Mouse (Mus musculus) midbrain, embryonic 11.5 days (tissue): ENCODE measurements at regions not wholly inside any gene's neighbourhood (a gene's known extent, or its start where the extent isn't known, plus 50 kb on each side); places are given as distances from the start of the nearest gene placed in this dataset.

Experiments used
- ATAC-seq: fragments of 200-750 bp; cut with Nextera tagmentation; 2 replicates; pipeline ENCODE4 v1.8.0; 2017; ENCODE audit warnings: moderate TSS enrichment, moderate library complexity; ENCODE audit not compliant: low FRiP score
- DNase-seq: peaks from one replicate; pipeline ENCODE4 v3.0.0; 2015; ENCODE audit warnings: low spot score; ENCODE audit errors: missing footprints
- H3K27ac ChIP-seq: fragments of 300-500 bp; sonication (generic); 2 replicates; pipeline ENCODE4 v1.5.1; 2014; ENCODE audit warnings: low read depth, low read length
- H3K27me3 ChIP-seq: fragments of 300-500 bp; sonication (generic); 2 replicates; pipeline ENCODE4 v1.6.1; 2014; ENCODE audit warnings: mild to moderate bottlenecking, low read length, moderate library complexity, mixed read lengths; ENCODE audit not compliant: control insufficient read depth, insufficient read depth
- H3K36me3 ChIP-seq: fragments of 300-500 bp; sonication (generic); 2 replicates; pipeline ENCODE4 v1.6.1; 2014; ENCODE audit warnings: mild to moderate bottlenecking, low read length, moderate library complexity, mixed read lengths; ENCODE audit not compliant: control insufficient read depth, insufficient read depth
- H3K4me1 ChIP-seq: fragments of 300-500 bp; sonication (generic); 2 replicates; pipeline ENCODE4 v1.6.1; 2014; ENCODE audit warnings: low read length; ENCODE audit not compliant: control insufficient read depth, insufficient read depth
- H3K4me2 ChIP-seq: fragments of 300-500 bp; sonication (generic); 2 replicates; pipeline ENCODE4 v1.6.1; 2014; ENCODE audit warnings: mild to moderate bottlenecking, moderate library complexity
- H3K4me3 ChIP-seq: fragments of 300-500 bp; sonication (generic); 2 replicates; pipeline ENCODE4 v1.5.1; 2014; ENCODE audit warnings: low read depth, low read length
- H3K9ac ChIP-seq: fragments of 300-500 bp; sonication (generic); 2 replicates; pipeline ENCODE4 v1.6.1; 2014; ENCODE audit warnings: low read length
- H3K9me3 ChIP-seq: fragments of 300-500 bp; sonication (generic); 2 replicates; pipeline ENCODE4 v1.6.1; 2016; ENCODE audit warnings: low read length; ENCODE audit not compliant: control insufficient read depth
- WGBS: fragments of 180-500 bp; shearing (Covaris S2); extraction: QIAGEN DNeasy Blood & Tissue Kit; methylation state at CpG from one replicate; pipeline ENCODE4 v1.1.7; 2014; 5-methylcytosine and 5-hydroxymethylcytosine counted together

GRCm38 (mm10) chr17:88369971-88370370 is 70.5 kb upstream of the Foxn2 start:
- no peaks in the 10 kb centered on the region for H3K27me3 ChIP-seq
- H3K9ac ChIP-seq, result no peak overlapping the region
- no peaks in the 10 kb centered on the region for H3K9me3 ChIP-seq
- ATAC-seq, result no peak
- no peak overlapping the region for H3K4me3 ChIP-seq
- no peaks in the 10 kb centered on the region for H3K36me3 ChIP-seq
- no peaks in the 10 kb centered on the region for H3K4me1 ChIP-seq
- no peak overlapping the region for H3K27ac ChIP-seq
- 89% methylated on average over 8 of the region's 8 CpGs for WGBS
- H3K4me2 ChIP-seq, result no peak overlapping the region
- DNase-seq, result no peak

DNA sequence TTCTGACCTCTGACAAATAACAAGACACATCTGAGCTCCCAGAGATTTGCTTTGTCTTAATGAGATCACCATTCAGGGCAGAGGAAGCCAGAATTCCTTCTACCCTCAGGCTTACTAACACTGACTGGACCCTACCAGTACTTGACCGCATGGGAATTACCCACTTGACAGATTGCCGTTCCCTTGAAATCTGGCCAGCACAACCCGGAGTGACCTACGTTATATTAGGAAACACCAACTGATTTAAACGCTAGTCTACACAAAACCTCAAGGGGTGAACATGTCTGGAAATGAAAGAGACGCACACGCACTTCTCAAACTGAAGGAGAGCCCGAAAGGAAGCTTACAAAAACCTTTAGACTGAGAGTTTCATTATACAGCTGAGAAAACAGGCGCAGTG is 69.8 kb upstream of the Foxn2 start:
- H3K9ac ChIP-seq, result no peak overlapping the region
- no peak overlapping the region for H3K4me3 ChIP-seq
- H3K4me2 ChIP-seq, result no peak overlapping the region
- WGBS, result 88% methylated on average over 9 of the region's 9 CpGs
- DNase-seq (no peak), ATAC-seq (no peak)
- H3K4me1 ChIP-seq, result no peaks in the 10 kb centered on the region
- no peaks in the 10 kb centered on the region for H3K36me3 ChIP-seq
- no peak overlapping the region for H3K27ac ChIP-seq
- no peaks in the 10 kb centered on the region for H3K27me3 ChIP-seq
- H3K9me3 ChIP-seq, result no peaks in the 10 kb centered on the region

DNA sequence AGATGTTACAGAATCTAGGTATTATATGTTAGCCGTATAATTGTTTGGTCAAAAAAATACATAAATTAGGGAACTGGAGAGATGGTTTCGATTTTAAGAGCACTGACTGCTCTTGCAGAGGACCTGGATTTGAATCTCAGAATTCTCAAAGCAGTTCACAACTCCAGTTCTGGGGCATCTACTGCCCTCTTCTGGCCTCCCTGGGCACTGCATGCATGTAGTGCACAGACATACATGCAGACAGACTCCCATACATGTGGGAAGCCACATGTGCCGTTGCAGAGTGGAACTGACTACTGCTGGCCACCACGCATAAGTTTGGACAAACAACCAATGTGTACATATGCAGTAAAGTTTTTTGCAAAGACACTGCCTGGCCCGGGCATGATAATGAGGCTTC is 62.0 kb upstream of the Foxn2 start:
- Histone ChIP-seq H3K27me3 (no peaks in the 10 kb centered on the region), H3K36me3 (no peaks in the 10 kb centered on the region), H3K4me3 (no peak overlapping the region), H3K27ac (no peak overlapping the region), H3K9me3 (peaks cover 2% of the 10 kb centered on the region; the same call in 1 of the 2 replicates), H3K9ac (no peak overlapping the region), H3K4me1 (no peaks in the 10 kb centered on the region), H3K4me2 (no peak overlapping the region)
- no peak for DNase-seq
- no peak for ATAC-seq
- WGBS, result 80% methylated on average over 5 of the region's 5 CpGs

- ATAC-seq (no peak), DNase-seq (no peak)
- no peak overlapping the region for H3K9ac ChIP-seq
- H3K27me3 ChIP-seq, result no peaks in the 10 kb centered on the region
- no peak overlapping the region for H3K4me2 ChIP-seq
- H3K9me3 ChIP-seq, result peaks cover 2% of the 10 kb centered on the region; the same call in 1 of the 2 replicates
- H3K36me3 ChIP-seq, result no peaks in the 10 kb centered on the region
- WGBS, result 95% methylated on average over 5 of the region's 5 CpGs
- H3K27ac ChIP-seq, result no peak overlapping the region
- H3K4me3 ChIP-seq, result no peak overlapping the region
- H3K4me1 ChIP-seq, result no peaks in the 10 kb centered on the region
These were observed 61.1 kb upstream of the Foxn2 start for GRCm38 (mm10) chr17:88379389-88379788.

GRCm38 (mm10) chr17:88381106-88381505 is 59.4 kb upstream of the Foxn2 start:
- Histone ChIP-seq H3K9me3 (peaks cover 2% of the 10 kb centered on the region; the same call in 1 of the 2 replicates), H3K4me3 (no peak overlapping the region), H3K27ac (no peak overlapping the region), H3K27me3 (no peaks in the 10 kb centered on the region), H3K4me1 (no peaks in the 10 kb centered on the region), H3K4me2 (no peak overlapping the region), H3K36me3 (no peaks in the 10 kb centered on the region), H3K9ac (no peak overlapping the region)
- DNase-seq (no peak), ATAC-seq (no peak)
- 54% methylated on average over 9 of the region's 9 CpGs for WGBS

DNA sequence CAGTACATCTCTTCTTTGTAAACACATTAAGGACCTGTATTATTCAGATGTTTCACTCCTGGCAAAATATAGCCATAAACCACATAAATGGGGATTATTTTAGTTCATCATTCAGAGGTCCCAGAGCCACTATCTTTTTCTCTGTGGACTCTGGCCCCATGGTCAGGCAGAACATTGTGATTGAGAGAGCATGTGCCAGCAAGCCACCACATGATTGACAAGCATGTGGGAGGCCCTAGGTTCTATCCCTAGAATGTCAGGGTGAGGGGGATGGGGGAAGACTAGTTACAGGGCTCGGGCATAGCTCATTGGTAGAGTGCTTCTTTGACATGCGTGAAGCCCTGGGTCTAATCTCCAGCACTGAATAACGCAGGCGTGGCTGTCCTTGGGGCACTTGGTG is 57.1 kb upstream of the Foxn2 start:
- no peaks in the 10 kb centered on the region for H3K4me1 ChIP-seq
- H3K27ac ChIP-seq, result no peak overlapping the region
- H3K9ac ChIP-seq, result no peak overlapping the region
- peaks cover 2% of the 10 kb centered on the region; the same call in 1 of the 2 replicates for H3K9me3 ChIP-seq
- H3K27me3 ChIP-seq, result no peaks in the 10 kb centered on the region
- no peak overlapping the region for H3K4me2 ChIP-seq
- WGBS, result 77% methylated on average over 4 of the region's 4 CpGs
- no peak for DNase-seq
- no peaks in the 10 kb centered on the region for H3K36me3 ChIP-seq
- ATAC-seq, result no peak
- no peak overlapping the region for H3K4me3 ChIP-seq

GRCm38 (mm10) chr17:88388441-88388951 is 52.0 kb upstream of the Foxn2 start:
- ATAC-seq (peak; percentile 54; the same call in 1 of the 2 replicates), DNase-seq (no peak)
- Histone ChIP-seq H3K4me3 (no peak overlapping the region), H3K4me1 (no peaks in the 10 kb centered on the region), H3K9me3 (no peaks in the 10 kb centered on the region), H3K27ac (no peak overlapping the region), H3K27me3 (no peaks in the 10 kb centered on the region), H3K9ac (no peak overlapping the region), H3K4me2 (no peak overlapping the region), H3K36me3 (no peaks in the 10 kb centered on the region)
- WGBS, result 69% methylated on average over 15 of the region's 15 CpGs

DNA sequence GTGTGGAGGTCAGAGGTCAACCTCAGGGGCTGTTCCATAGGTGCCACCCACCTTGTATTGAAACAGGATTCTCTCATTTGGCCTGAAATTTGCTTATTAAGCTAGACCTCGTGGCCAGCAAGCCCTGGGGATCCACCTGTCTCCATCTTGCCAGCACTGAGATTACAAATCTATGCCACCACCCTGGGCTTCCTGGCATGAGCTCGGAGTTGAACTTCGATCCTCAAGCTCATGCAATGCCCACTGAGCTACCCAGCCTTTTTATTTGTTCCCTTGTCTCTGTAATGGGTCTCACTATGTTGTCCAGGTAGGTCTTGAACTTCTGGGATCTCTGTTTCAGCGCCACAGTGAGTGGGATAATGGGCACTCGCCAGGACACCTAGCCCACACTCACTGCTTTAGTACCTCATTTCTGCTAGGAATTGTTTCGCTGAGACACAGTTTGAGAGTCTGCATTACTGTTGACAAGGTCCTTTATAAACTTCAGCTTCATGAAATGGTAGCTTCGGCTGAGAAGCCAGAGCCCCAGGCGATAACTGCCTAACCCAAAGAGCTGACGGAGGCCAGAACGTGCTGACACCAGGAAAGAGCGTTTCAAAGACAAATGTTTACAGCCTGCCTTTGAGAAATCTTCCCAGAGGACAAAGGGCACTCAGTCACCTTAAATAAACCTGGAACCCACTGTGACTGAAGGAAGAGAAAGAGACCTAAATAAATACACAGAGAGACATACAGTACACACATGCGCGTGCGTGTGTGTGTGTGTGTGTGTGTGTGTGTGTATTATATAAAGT is 50.6 kb upstream of the Foxn2 start:
- Histone ChIP-seq H3K4me3 (no peak overlapping the region), H3K27ac (no peak overlapping the region), H3K27me3 (no peaks in the 10 kb centered on the region), H3K9me3 (no peaks in the 10 kb centered on the region), H3K36me3 (no peaks in the 10 kb centered on the region), H3K4me1 (no peaks in the 10 kb centered on the region), H3K9ac (no peak overlapping the region), H3K4me2 (no peak overlapping the region)
- WGBS, result 81% methylated on average over 14 of the region's 14 CpGs
- DNase-seq, result no peak
- no peak for ATAC-seq
